Mouse (Mus musculus) frontal cortex, postnatal 14 days (tissue): ENCODE data around the gene Nit1.
A peak's percentile ranks its signal among the peaks of the same experiment; 100 is the strongest.
"Not testable (repeated sequence)": the region's sequence is repeated elsewhere in the genome, so short reads cannot be mapped to it uniquely, and the experiment has no call there.

Experiments
- DNase-seq, 2 experiments: peaks; one replicate each; pipeline ENCODE4 v3.0.0; 2022; ENCODE audit warnings: low spot score in 2 of 2

Gene Nit1

GRCm38 (mm10) chr1:171349210-171349609 lies 3.8 kb upstream of the Nit1 start:
- DNase-seq, result no peak

- no peak for DNase-seq
Observed at GRCm38 (mm10) chr1:171348665-171349064, 3.2 kb upstream of the Nit1 start.

- DNase-seq, result no peak
Observed at GRCm38 (mm10) chr1:171346095-171346450, 627 bp upstream of the Nit1 start.

- DNase-seq, result no peak
Observed at GRCm38 (mm10) chr1:171344715-171345114, 731 bp downstream of the Nit1 start.

- no peak for DNase-seq
Observed at GRCm38 (mm10) chr1:171343922-171344677, 1.3 kb downstream of the Nit1 start.

- DNase-seq, result no peak
Observed at GRCm38 (mm10) chr1:171342262-171343207, 2.9 kb downstream of the Nit1 start.

GRCm38 (mm10) chr1:171330216-171330560 lies 15.3 kb downstream of the Nit1 start:
- DNase-seq, result no peak

GRCm38 (mm10) chr1:171329433-171330215 lies 15.8 kb downstream of the Nit1 start:
- no peak for DNase-seq

GRCm38 (mm10) chr1:171328839-171329432 lies 16.5 kb downstream of the Nit1 start, which contains the start of gene Dedd:
Gene Dedd (plus strand): TSS chr1:171329145.
- peak; percentile 87 to 93 for DNase-seq

- no peak for DNase-seq
Observed at GRCm38 (mm10) chr1:171328244-171328643, 17.2 kb downstream of the Nit1 start.

- DNase-seq, result not testable (repeated sequence)
Observed at GRCm38 (mm10) chr1:171326588-171326987, 18.9 kb downstream of the Nit1 start.

GRCm38 (mm10) chr1:171325571-171325970 lies 19.9 kb downstream of the Nit1 start:
- DNase-seq, result no peak

- DNase-seq, result no peak
Observed at GRCm38 (mm10) chr1:171322012-171322411, 23.4 kb downstream of the Nit1 start.

- no peak for DNase-seq
Observed at GRCm38 (mm10) chr1:171321415-171321814, 24.0 kb downstream of the Nit1 start.

- no peak for DNase-seq
Observed at GRCm38 (mm10) chr1:171320151-171320550, 25.3 kb downstream of the Nit1 start.

- no peak for DNase-seq
Observed at GRCm38 (mm10) chr1:171319748-171320147, 25.7 kb downstream of the Nit1 start.

GRCm38 (mm10) chr1:171309321-171309720 lies 36.1 kb downstream of the Nit1 start:
- no peak for DNase-seq

- not testable (repeated sequence) for DNase-seq
Observed at GRCm38 (mm10) chr1:171306157-171306556, 39.3 kb downstream of the Nit1 start.

- DNase-seq, result no peak
Observed at GRCm38 (mm10) chr1:171298226-171298625, 47.2 kb downstream of the Nit1 start.

- no peak for DNase-seq
Observed at GRCm38 (mm10) chr1:171295063-171295402, 50.4 kb downstream of the Nit1 start.

- peak; percentile 76 to 77 for DNase-seq
Observed at GRCm38 (mm10) chr1:171294298-171295062, 51.0 kb downstream of the Nit1 start, which contains the start of gene Ufc1. Gene Ufc1 (minus strand): TSS chr1:171295024.
